In the genomic region with DNA sequence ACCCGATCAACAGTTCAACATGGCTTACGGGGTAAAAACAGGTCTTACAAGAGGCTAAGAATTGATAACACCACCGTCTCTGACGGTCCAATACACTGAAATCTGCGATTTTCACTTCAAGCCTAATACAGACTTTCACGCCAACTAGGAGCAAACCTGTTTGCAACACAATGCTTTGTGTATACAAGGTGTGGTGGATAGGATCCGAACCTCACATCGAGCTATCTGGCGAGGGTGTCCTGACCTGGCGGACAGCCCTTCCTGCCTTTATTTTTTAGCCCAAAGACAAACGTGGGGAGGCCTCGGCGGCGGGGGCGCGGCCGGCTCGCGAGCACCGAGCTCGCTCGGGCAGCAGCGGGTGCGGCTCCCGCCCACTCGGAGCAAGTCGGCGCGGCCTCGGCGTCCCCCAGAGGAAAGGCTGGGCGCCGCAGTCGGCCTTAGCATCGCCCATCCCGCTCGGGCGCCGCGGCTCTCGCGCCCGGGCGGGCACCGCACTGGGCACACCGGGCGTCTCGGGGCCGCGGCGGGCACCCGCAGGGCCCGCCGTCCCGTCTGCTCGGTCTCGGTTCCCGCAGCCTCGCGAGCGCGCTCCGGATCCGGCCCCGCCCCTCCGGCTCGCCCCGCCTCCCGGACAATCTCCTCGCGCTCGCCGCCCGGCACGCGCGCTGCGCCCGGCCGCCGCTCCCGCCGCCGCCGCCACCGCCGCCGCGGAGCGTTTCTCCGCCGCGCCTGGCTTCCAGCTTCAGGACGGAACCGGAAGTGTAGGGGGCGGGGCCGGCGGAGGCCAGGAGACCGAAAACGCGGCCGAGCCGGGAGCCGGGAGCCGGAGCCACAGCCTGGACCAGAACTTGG, we compare ENCODE assay signal across 8 mouse cellular contexts. TPM values are rescaled to one million over a fixed set of nuclear protein-coding genes. Genes with fewer than 3 reads are reported as not detected.
DNase-seq lines count a peak whose midpoint lies in the region; ATAC-seq and TF ChIP-seq lines count a peak whose summit lies in the region.

A gene (plus strand): TSS at position 739 of the 852 bp plus-strand sequence.

- H3K4me3 ChIP-seq in erythroblast, embryonic 14.5 days (replicated peaks): peak within 1 kb of the TSS; percentile 71
- H3K4me3 ChIP-seq in heart, embryonic 13.5 days: peak within 1 kb of the TSS; percentile 82
- peak within 1 kb of the TSS; percentile 80 for H3K4me3 ChIP-seq in liver, embryonic 11.5 days (ENCODE audit: low read depth, low read length)
- peak within 1 kb of the TSS; percentile 61 for H3K4me3 ChIP-seq in myocyte

- H3K36me3 ChIP-seq in erythroblast, embryonic 14.5 days (ENCODE audit: control insufficient read depth): no peaks in the 10 kb centered on the region
- no peaks in the 10 kb centered on the region for H3K36me3 ChIP-seq in heart, embryonic 13.5 days
- H3K36me3 ChIP-seq in liver, embryonic 11.5 days (ENCODE audit: control insufficient read depth, insufficient read depth, low read length): no peaks in the 10 kb centered on the region
- no peaks in the 10 kb centered on the region for H3K36me3 ChIP-seq in myocyte (ENCODE audit: control insufficient read depth, insufficient read depth)

- WGBS in heart, embryonic 13.5 days: under 1% methylated on average over 93 of the region's 105 CpGs
- WGBS in liver, embryonic 11.5 days: under 1% methylated on average over 98 of the region's 105 CpGs

- peaks cover 42% of the 10 kb centered on the region for H3K79me2 ChIP-seq in myocyte (ENCODE audit: control insufficient read depth, insufficient read depth)

- peak; percentile 86 for ATAC-seq in heart, embryonic 13.5 days (ENCODE audit: extremely low read depth, insufficient number of reproducible peaks, low FRiP score, low TSS enrichment)
- peak; percentile 85 for ATAC-seq in liver, embryonic 11.5 days (replicated peaks; ENCODE audit: low FRiP score)

- H3ac ChIP-seq in myocyte (ENCODE audit: control insufficient read depth, insufficient read length): peak within 1 kb of the TSS; percentile 77

- peaks cover 20% of the 10 kb centered on the region for H3K4me1 ChIP-seq in erythroblast, embryonic 14.5 days (ENCODE audit: control insufficient read depth)
- peaks cover 22% of the 10 kb centered on the region for H3K4me1 ChIP-seq in heart, embryonic 13.5 days
- no peaks in the 10 kb centered on the region for H3K4me1 ChIP-seq in liver, embryonic 11.5 days (replicated peaks; ENCODE audit: control insufficient read depth, insufficient read depth, low read length)

- DNase-seq in CD4-positive helper T cell, adult 2 months (ENCODE audit: low read depth, low spot score): peak; percentile 84
- DNase-seq in brain, embryonic 14.5 days (ENCODE audit: low read depth): peak; percentile 96
- DNase-seq in kidney, postnatal 10 days: peak; percentile 97
- DNase-seq in liver, embryonic 11.5 days (ENCODE audit: low spot score): peak; percentile 86
- peak; percentile 75 to 86 for DNase-seq in spleen, postnatal 4 days (ENCODE audit: low spot score in 2 of 2)

- peaks cover 58% of the 10 kb centered on the region for H3K27me3 ChIP-seq in erythroblast, embryonic 14.5 days (ENCODE audit: control insufficient read depth)
- H3K27me3 ChIP-seq in heart, embryonic 13.5 days (replicated peaks): no peaks in the 10 kb centered on the region
- no peaks in the 10 kb centered on the region for H3K27me3 ChIP-seq in liver, embryonic 11.5 days (replicated peaks; ENCODE audit: control insufficient read depth, insufficient read depth, low read length)
- no peaks in the 10 kb centered on the region for H3K27me3 ChIP-seq in myocyte (ENCODE audit: control insufficient read depth, insufficient read depth, insufficient read length)

- peak; percentile 75; the same call in 1 of the 2 replicates for TF ChIP-seq POLR2A in brain, embryonic 14.5 days (IDR thresholded peaks at IDR 0.05; ENCODE audit: borderline replicate concordance, extremely low read depth, insufficient read depth, insufficient read length, poor library complexity, severe bottlenecking)
- TF ChIP-seq POLR2A in myocyte (IDR thresholded peaks at IDR 0.05; ENCODE audit: insufficient read length, low read depth): peak; percentile 80

- no peaks in the 10 kb centered on the region for H3K9me3 ChIP-seq in erythroblast, embryonic 14.5 days (ENCODE audit: control insufficient read depth, low read length)
- no peaks in the 10 kb centered on the region for H3K9me3 ChIP-seq in heart, embryonic 13.5 days
- no peaks in the 10 kb centered on the region for H3K9me3 ChIP-seq in liver, embryonic 11.5 days (ENCODE audit: control insufficient read depth, low read length)

- no peak for TF ChIP-seq CTCF in brain, embryonic 14.5 days (IDR thresholded peaks at IDR 0.05; ENCODE audit: borderline replicate concordance, extremely low read depth, insufficient read depth, insufficient read length)

- H3K9ac ChIP-seq in heart, embryonic 13.5 days: peak within 1 kb of the TSS; percentile 92
- peak within 1 kb of the TSS; percentile 79 for H3K9ac ChIP-seq in liver, embryonic 11.5 days (ENCODE audit: low read depth, low read length)

- H3K4me2 ChIP-seq in heart, embryonic 13.5 days: peak within 1 kb of the TSS; percentile 83
- peak within 1 kb of the TSS; percentile 87 for H3K4me2 ChIP-seq in liver, embryonic 11.5 days
- H3K4me2 ChIP-seq in myocyte (ENCODE audit: low read depth): peak within 1 kb of the TSS; percentile 81

- peak within 1 kb of the TSS; percentile 96 for H3K27ac ChIP-seq in heart, embryonic 13.5 days (replicated peaks)
- peak within 1 kb of the TSS; percentile 88 for H3K27ac ChIP-seq in liver, embryonic 11.5 days (ENCODE audit: low read depth, low read length)

TF ChIP-seq in myocyte, 11 proteins besides CTCF, POLR2A, EP300 and RAD21:
- TF ChIP-seq CEBPB (IDR thresholded peaks at IDR 0.05; ENCODE audit: insufficient read depth, poor library complexity, severe bottlenecking) (no peak), MAX (IDR thresholded peaks at IDR 0.05; ENCODE audit: low read depth) (no peak), SRF (IDR thresholded peaks at IDR 0.05; ENCODE audit: control insufficient read depth, insufficient read length, low read depth) (peak; percentile 23)
TF ChIP-seq in myocyte: peak in this region for 1.

RNA-seq across cellular contexts. Expression of the gene that starts here (rescaled TPM):
- polyA plus RNA-seq in brain, embryonic 14.5 days (2012; rRNA removed): 36.1 and 46.1 TPM in 2 replicates
- 0.01 TPM in 1 of 2 replicates, not detected in the other for polyA plus RNA-seq in erythroblast, embryonic 14.5 days (2012)
- polyA plus RNA-seq in heart, embryonic 13.5 days (2015; fragmentation: Nextera tagmentation; extraction: Ambion mirVana): 8.8 and 9.4 TPM in 2 replicates
- 7.1 and 8.2 TPM in 2 replicates for polyA plus RNA-seq in liver, embryonic 11.5 days (2014; fragmentation: Nextera tagmentation; extraction: Ambion mirVana)
- 4.1 TPM for polyA plus RNA-seq in myocyte (2012; fragmentation: generic; extraction: Trizol)

Comparison
In these comparisons a context has a peak if more than half of its experiments do, and no peak if none do; other contexts are left out.
1. Peak in every context shown above with its lines: DNase-seq, ATAC-seq, H3K4me3 ChIP-seq and H3K27ac ChIP-seq.